Mouse (Mus musculus): Measurements from ENCODE around the gene Col1a1.

Col1a1 gene

GRCm38 (mm10) chr11:94994947-94995772 is 59.1 kb downstream of the Col1a1 start:
- no peak for DNase-seq (ENCODE audit: low spot score in 2 of 2)

DNA sequence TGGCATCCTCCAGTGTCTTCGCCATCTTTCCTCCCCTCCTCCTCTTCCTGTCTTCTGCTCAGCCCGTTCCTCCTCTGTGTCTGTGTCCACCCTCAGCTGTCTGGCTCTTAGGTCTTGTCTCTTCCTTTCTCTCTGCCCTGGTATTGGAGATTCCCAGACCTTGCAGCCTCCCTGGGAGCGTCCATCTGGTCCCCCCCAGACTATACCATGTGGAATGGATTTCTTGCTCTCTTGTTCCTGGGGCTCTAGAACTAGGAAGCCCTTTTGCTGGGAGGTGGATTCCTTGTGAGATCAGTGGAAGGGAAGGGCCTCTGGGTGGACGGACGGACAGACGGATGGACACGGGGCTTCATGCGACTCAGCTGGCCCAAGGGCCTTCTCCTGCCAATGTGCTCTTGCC is 60.1 kb downstream of the Col1a1 start:
- no peak for DNase-seq (ENCODE audit: low spot score in 2 of 2)

GRCm38 (mm10) chr11:94996984-94997383 is 61.0 kb downstream of the Col1a1 start:
- no peak for DNase-seq (ENCODE audit: low spot score in 2 of 2)

DNA sequence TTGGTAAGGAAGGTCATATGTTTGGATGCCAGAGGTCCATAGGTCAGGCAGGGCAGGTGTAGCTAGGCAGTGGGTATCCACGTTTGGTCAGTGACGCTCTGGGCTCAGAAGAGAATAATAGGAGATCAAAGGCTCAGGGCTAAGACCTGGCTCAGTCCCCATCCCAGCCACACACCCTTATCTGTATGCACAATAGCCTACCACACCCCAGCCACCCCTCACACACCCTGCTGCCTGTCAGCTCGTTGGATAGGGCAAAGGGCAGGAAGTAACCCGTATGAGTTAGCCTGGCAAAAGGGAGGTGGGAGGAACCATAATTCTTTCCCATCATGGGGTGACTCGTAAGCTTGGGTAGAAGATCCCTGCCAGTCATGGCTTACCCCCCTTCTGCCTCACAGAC is 61.6 kb downstream of the Col1a1 start:
- DNase-seq (ENCODE audit: low spot score in 2 of 2), result no peak

GRCm38 (mm10) chr11:94998041-94998531 is 62.1 kb downstream of the Col1a1 start:
- peak; percentile 70 to 71 for DNase-seq (ENCODE audit: low spot score in 2 of 2)

- no peak for DNase-seq (ENCODE audit: low spot score in 2 of 2)
Observed at GRCm38 (mm10) chr11:95000128-95000527, 64.1 kb downstream of the Col1a1 start.

DNA sequence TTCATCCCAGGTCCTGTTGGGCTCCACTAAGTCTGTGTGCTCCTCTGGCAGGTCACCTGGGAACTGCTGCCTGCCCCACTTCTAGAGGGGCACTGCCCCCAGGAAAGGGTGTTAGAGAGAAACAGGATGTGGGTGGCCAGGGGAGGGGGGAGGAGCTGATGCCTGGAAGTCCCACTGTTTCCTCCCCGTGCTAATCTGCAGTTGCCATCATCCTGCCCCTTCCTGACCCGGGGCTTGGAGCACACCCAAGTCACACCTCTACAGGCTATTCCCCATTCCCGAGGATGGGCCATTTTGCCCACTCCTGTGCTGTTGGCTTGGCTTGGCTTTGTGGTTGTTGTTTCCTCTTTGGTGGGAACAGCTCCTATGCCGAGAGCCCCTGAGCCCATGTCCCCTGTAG is 64.5 kb downstream of the Col1a1 start:
- DNase-seq (ENCODE audit: low spot score in 2 of 2), result no peak

DNA sequence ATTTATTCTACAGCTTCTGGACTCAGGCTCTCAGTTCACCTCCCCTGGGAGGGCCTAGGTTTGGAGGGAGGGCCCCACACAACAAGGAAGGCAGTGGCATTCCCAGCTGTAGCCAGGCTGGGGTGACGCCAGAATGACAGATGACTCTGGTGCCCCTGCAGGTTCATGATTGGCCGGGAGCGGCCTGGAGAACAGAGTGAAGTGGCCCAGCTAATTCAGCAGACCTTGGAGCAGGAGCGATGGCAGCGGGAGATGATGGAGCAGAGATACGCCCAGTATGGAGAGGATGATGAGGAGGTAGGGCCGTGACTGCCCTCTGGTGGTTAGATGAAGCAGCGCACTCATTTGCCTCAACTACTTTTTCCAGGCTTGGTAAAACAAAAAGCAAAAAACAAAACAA is 65.0 kb downstream of the Col1a1 start:
- DNase-seq (ENCODE audit: low spot score in 2 of 2), result no peak

DNA sequence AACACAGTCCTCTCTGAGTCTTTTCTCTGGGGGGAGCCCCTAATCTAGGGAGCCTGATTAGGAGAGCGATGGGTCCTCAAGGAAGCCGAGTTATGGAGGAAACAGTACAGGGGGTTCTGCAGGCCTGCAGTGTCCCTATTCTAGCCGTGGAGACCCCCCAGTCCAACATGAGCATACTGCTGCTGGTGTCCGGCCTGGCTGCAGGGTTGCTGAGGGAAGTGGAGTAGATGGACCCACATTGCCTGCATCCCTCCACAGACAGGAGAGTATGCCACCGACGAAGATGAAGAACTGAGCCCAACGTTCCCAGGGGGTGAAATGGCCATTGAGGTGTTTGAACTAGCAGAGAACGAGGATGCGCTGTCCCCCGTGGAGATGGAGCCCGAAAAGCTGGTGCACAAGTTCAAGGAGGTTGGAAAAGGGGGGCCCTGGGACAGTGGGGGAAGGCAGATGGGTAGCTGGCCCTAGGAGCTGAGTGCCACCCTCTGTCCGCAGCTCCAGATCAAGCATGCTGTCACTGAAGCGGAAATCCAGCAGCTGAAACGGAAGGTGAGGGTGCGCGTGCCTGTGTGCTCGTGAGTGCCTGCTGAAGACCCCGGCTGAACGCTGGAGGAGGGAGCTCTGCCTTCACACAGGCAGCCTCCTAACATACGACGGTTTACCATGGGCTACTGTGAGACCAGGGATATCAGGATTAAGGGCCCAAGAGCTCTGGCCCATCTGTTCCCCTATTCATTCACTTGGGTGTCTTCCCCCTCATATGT is 65.7 kb downstream of the Col1a1 start:
- DNase-seq (ENCODE audit: low spot score in 2 of 2), result no peak

Measured in right cerebral cortex, postnatal 36 days (tissue).